Mouse (Mus musculus): Measurements from ENCODE around the gene Fam20b. TPM values are rescaled to one million over a fixed set of nuclear protein-coding genes. Genes with fewer than 3 reads are reported as not detected.

Fam20b gene
- polyA plus RNA-seq, 1 experiment from 2014 or later = 30.0 TPM

- no peak overlapping the region for H3K9ac ChIP-seq (ENCODE audit: low read depth, low read length)
- H3K36me3 ChIP-seq (ENCODE audit: control insufficient read depth, insufficient read depth, low read length) = no peaks in the 10 kb centered on the region
- H3K27me3 ChIP-seq (replicated peaks; ENCODE audit: control insufficient read depth, insufficient read depth, low read length) = no peaks in the 10 kb centered on the region
- 0 out of 2 replicates have a peak overlapping the region, but pooled peaks have one; percentile 29 for H3K27ac ChIP-seq (replicated peaks; ENCODE audit: low read depth, low read length)
- H3K9me3 ChIP-seq (ENCODE audit: control insufficient read depth, low read length) = no peaks in the 10 kb centered on the region
- no peak overlapping the region for H3K4me2 ChIP-seq (ENCODE audit: low read depth, low read length)
- no peak overlapping the region for H3K4me3 ChIP-seq (ENCODE audit: low read depth, low read length)
- DNase-seq (ENCODE audit: low spot score) (peak; percentile 87), ATAC-seq (ENCODE audit: low read depth) (peak; percentile 88)
- H3K4me1 ChIP-seq (ENCODE audit: control insufficient read depth, insufficient read depth, low read length) = no peaks in the 10 kb centered on the region
- 73% methylated on average over 13 of the region's 13 CpGs for whole genome bisulfite sequencing
Observed at GRCm38 (mm10) chr1:156659906-156660659, 58.8 kb downstream of the Fam20b start.

GRCm38 (mm10) chr1:156658676-156659075 is 60.2 kb downstream of the Fam20b start:
- no peaks in the 10 kb centered on the region for H3K27me3 ChIP-seq (replicated peaks; ENCODE audit: control insufficient read depth, insufficient read depth, low read length)
- DNase-seq (ENCODE audit: low spot score) (no peak), ATAC-seq (ENCODE audit: low read depth) (no peak)
- H3K27ac ChIP-seq (replicated peaks; ENCODE audit: low read depth, low read length) = no peak overlapping the region
- H3K9me3 ChIP-seq (ENCODE audit: control insufficient read depth, low read length) = no peaks in the 10 kb centered on the region
- no peaks in the 10 kb centered on the region for H3K4me1 ChIP-seq (ENCODE audit: control insufficient read depth, insufficient read depth, low read length)
- H3K4me2 ChIP-seq (ENCODE audit: low read depth, low read length) = no peak overlapping the region
- no peak overlapping the region for H3K9ac ChIP-seq (ENCODE audit: low read depth, low read length)
- 82% methylated on average over 5 of the region's 5 CpGs for WGBS
- H3K36me3 ChIP-seq (ENCODE audit: control insufficient read depth, insufficient read depth, low read length) = no peaks in the 10 kb centered on the region
- H3K4me3 ChIP-seq (ENCODE audit: low read depth, low read length) = no peak overlapping the region

GRCm38 (mm10) chr1:156657523-156657922 is 61.4 kb downstream of the Fam20b start:
- ATAC-seq (ENCODE audit: low read depth) (no peak), DNase-seq (ENCODE audit: low spot score) (no peak)
- Histone ChIP-seq H3K27me3 (replicated peaks; ENCODE audit: control insufficient read depth, insufficient read depth, low read length) (no peaks in the 10 kb centered on the region), H3K9me3 (ENCODE audit: control insufficient read depth, low read length) (no peaks in the 10 kb centered on the region), H3K36me3 (ENCODE audit: control insufficient read depth, insufficient read depth, low read length) (no peaks in the 10 kb centered on the region), H3K4me1 (ENCODE audit: control insufficient read depth, insufficient read depth, low read length) (no peaks in the 10 kb centered on the region), H3K4me2 (ENCODE audit: low read depth, low read length) (no peak overlapping the region), H3K4me3 (ENCODE audit: low read depth, low read length) (no peak overlapping the region), H3K27ac (replicated peaks; ENCODE audit: low read depth, low read length) (no peak overlapping the region), H3K9ac (ENCODE audit: low read depth, low read length) (no peak overlapping the region)
- 78% methylated on average over 4 of the region's 4 CpGs for WGBS

GRCm38 (mm10) chr1:156654735-156655530 is 64.0 kb downstream of the Fam20b start:
- H3K27ac ChIP-seq (replicated peaks; ENCODE audit: low read depth, low read length) = peak overlapping the region; percentile 65
- no peak overlapping the region for H3K4me2 ChIP-seq (ENCODE audit: low read depth, low read length)
- H3K27me3 ChIP-seq (replicated peaks; ENCODE audit: control insufficient read depth, insufficient read depth, low read length) = no peaks in the 10 kb centered on the region
- no peaks in the 10 kb centered on the region for H3K4me1 ChIP-seq (ENCODE audit: control insufficient read depth, insufficient read depth, low read length)
- DNase-seq (ENCODE audit: low spot score) = peak; percentile 47
- 0 out of 2 replicates have a peak, but pooled peaks cover 3% of the 10 kb centered on the region for H3K36me3 ChIP-seq (ENCODE audit: control insufficient read depth, insufficient read depth, low read length)
- no peak; the same call in 1 of the 2 replicates for ATAC-seq (ENCODE audit: low read depth)
- H3K9ac ChIP-seq (ENCODE audit: low read depth, low read length) = no peak overlapping the region
- 47% methylated on average over 13 of the region's 13 CpGs for WGBS
- H3K4me3 ChIP-seq (ENCODE audit: low read depth, low read length) = no peak overlapping the region
- H3K9me3 ChIP-seq (ENCODE audit: control insufficient read depth, low read length) = no peaks in the 10 kb centered on the region

- Histone ChIP-seq H3K27ac (replicated peaks; ENCODE audit: low read depth, low read length) (no peak overlapping the region), H3K27me3 (replicated peaks; ENCODE audit: control insufficient read depth, insufficient read depth, low read length) (no peaks in the 10 kb centered on the region), H3K4me2 (ENCODE audit: low read depth, low read length) (no peak overlapping the region), H3K4me3 (ENCODE audit: low read depth, low read length) (no peak overlapping the region), H3K36me3 (ENCODE audit: control insufficient read depth, insufficient read depth, low read length) (peaks cover 16% of the 10 kb centered on the region; the same call in 1 of the 2 replicates), H3K9ac (ENCODE audit: low read depth, low read length) (no peak overlapping the region), H3K4me1 (ENCODE audit: control insufficient read depth, insufficient read depth, low read length) (no peaks in the 10 kb centered on the region), H3K9me3 (ENCODE audit: control insufficient read depth, low read length) (no peaks in the 10 kb centered on the region)
- DNase-seq (ENCODE audit: low spot score) (no peak), ATAC-seq (ENCODE audit: low read depth) (no peak)
- 59% methylated on average over 6 of the region's 6 CpGs for WGBS
Observed at GRCm38 (mm10) chr1:156652189-156652822, 66.6 kb downstream of the Fam20b start.

- H3K4me3 ChIP-seq (ENCODE audit: low read depth, low read length) = no peak overlapping the region
- H3K4me1 ChIP-seq (ENCODE audit: control insufficient read depth, insufficient read depth, low read length) = no peaks in the 10 kb centered on the region
- no peaks in the 10 kb centered on the region for H3K9me3 ChIP-seq (ENCODE audit: control insufficient read depth, low read length)
- no peak for DNase-seq (ENCODE audit: low spot score)
- 80% methylated on average over 9 of the region's 9 CpGs for WGBS
- no peak overlapping the region for H3K9ac ChIP-seq (ENCODE audit: low read depth, low read length)
- peak; percentile 16; the same call in 1 of the 2 replicates for ATAC-seq (ENCODE audit: low read depth)
- no peak overlapping the region for H3K4me2 ChIP-seq (ENCODE audit: low read depth, low read length)
- peaks cover 23% of the 10 kb centered on the region; the same call in 1 of the 2 replicates for H3K36me3 ChIP-seq (ENCODE audit: control insufficient read depth, insufficient read depth, low read length)
- no peak overlapping the region for H3K27ac ChIP-seq (replicated peaks; ENCODE audit: low read depth, low read length)
- H3K27me3 ChIP-seq (replicated peaks; ENCODE audit: control insufficient read depth, insufficient read depth, low read length) = no peaks in the 10 kb centered on the region
Observed at GRCm38 (mm10) chr1:156650631-156651030, 68.3 kb downstream of the Fam20b start.

- ATAC-seq (ENCODE audit: low read depth) = no peak
- DNase-seq (ENCODE audit: low spot score) = no peak
- Histone ChIP-seq H3K4me3 (ENCODE audit: low read depth, low read length) (no peak overlapping the region), H3K27ac (replicated peaks; ENCODE audit: low read depth, low read length) (no peak overlapping the region), H3K4me2 (ENCODE audit: low read depth, low read length) (no peak overlapping the region), H3K9me3 (ENCODE audit: control insufficient read depth, low read length) (no peaks in the 10 kb centered on the region), H3K9ac (ENCODE audit: low read depth, low read length) (no peak overlapping the region), H3K36me3 (ENCODE audit: control insufficient read depth, insufficient read depth, low read length) (peaks cover 23% of the 10 kb centered on the region; the same call in 1 of the 2 replicates), H3K4me1 (ENCODE audit: control insufficient read depth, insufficient read depth, low read length) (peaks cover 5% of the 10 kb centered on the region; the same call in 1 of the 2 replicates), H3K27me3 (replicated peaks; ENCODE audit: control insufficient read depth, insufficient read depth, low read length) (no peaks in the 10 kb centered on the region)
- 48% methylated on average over 2 of the region's 2 CpGs for WGBS
Observed at GRCm38 (mm10) chr1:156648705-156649104, 70.2 kb downstream of the Fam20b start.

- Histone ChIP-seq H3K9me3 (ENCODE audit: control insufficient read depth, low read length) (no peaks in the 10 kb centered on the region), H3K4me2 (ENCODE audit: low read depth, low read length) (no peak overlapping the region), H3K27me3 (replicated peaks; ENCODE audit: control insufficient read depth, insufficient read depth, low read length) (no peaks in the 10 kb centered on the region), H3K9ac (ENCODE audit: low read depth, low read length) (no peak overlapping the region), H3K4me1 (ENCODE audit: control insufficient read depth, insufficient read depth, low read length) (peaks cover 13% of the 10 kb centered on the region; the same call in 1 of the 2 replicates), H3K36me3 (ENCODE audit: control insufficient read depth, insufficient read depth, low read length) (peaks cover 43% of the 10 kb centered on the region), H3K4me3 (ENCODE audit: low read depth, low read length) (no peak overlapping the region), H3K27ac (replicated peaks; ENCODE audit: low read depth, low read length) (no peak overlapping the region)
- ATAC-seq (ENCODE audit: low read depth) (no peak), DNase-seq (ENCODE audit: low spot score) (no peak)
- 76% methylated on average over 4 of the region's 4 CpGs for WGBS
Observed at GRCm38 (mm10) chr1:156645971-156646370, 72.9 kb downstream of the Fam20b start.

Measured in embryonic facial prominence, embryonic 14.5 days (tissue).